Mouse (Mus musculus) monocyte, adult 2 months (primary cell): ENCODE measurements around the gene Gpam.

Experiments used
- DNase-seq, 2 experiments: peaks; one replicate each; pipeline ENCODE4 v3.0.0; 2022; ENCODE audit warnings: low spot score in 2 of 2, low read depth in 1 of 2

Gene Gpam

GRCm38 (mm10) chr19:55143391-55144300, 16.6 kb upstream of the Gpam start:
- no peak for DNase-seq

DNA sequence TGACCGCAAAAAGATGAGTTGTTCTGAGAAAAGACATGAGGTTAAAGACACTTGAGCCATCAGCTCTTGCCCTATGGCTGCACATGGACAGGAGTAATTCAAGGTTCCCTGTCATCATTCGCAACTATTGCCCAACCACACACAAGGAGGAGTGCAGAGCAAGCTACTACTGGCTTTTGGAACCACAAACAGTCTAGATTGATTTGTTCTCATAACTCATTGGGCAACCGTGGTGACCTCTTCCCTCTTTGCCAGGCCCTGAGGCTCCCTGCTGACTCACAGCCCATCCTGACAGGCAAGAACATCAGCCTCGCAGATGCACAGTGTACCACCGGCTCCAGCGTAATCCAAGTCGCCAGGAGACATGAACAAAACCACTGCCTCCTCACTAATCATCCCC, 12.3 kb upstream of the Gpam start:
- peak; percentile 8 to 61 for DNase-seq

DNA sequence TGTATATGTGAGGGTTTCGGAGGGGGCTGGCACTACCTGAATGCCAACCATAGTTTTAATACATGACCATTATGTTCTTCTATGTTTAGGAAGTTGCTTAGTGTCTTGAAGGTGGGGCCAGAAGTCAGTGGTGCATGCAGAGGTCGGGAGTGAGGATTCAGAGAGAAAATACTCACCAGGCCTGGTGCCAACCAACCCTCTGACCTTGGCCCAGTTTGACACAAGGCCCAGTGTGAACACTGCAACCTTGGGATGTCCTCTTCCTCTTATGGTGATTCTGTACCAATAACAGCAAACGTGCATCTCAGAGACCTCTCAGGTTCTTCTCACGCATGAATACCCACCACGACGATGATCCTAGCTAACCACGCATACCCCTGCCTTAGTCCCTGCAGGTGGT, 11.5 kb upstream of the Gpam start:
- no peak for DNase-seq

- DNase-seq = no peak
Observed at GRCm38 (mm10) chr19:55137884-55138283, 10.8 kb upstream of the Gpam start.

GRCm38 (mm10) chr19:55136693-55137427, 9.8 kb upstream of the Gpam start:
- DNase-seq = no peak

DNA sequence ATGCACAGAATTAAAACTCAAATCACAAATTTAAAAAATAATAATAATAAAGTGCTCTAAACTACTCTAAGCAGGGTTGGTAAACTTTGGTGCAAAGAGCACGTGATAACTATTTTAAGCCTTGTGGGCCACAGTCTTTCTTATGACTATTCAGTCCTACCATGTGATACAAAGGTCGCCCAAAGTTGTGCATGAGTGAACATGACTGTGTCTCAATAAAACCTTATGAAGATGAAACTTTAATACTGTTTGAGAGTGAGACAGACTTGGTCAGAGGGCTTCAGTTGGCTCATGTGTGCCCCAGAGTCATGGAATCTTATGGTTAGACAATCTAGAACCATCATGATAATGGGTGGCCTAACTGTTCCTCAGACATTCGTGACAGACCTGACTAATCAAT, 8.9 kb upstream of the Gpam start:
- DNase-seq = no peak

- no peak for DNase-seq
Observed at GRCm38 (mm10) chr19:55134521-55134920, 7.5 kb upstream of the Gpam start.

GRCm38 (mm10) chr19:55132476-55132875, 5.4 kb upstream of the Gpam start:
- DNase-seq = no peak

GRCm38 (mm10) chr19:55131747-55132146, 4.7 kb upstream of the Gpam start:
- no peak for DNase-seq

- no peak for DNase-seq
Observed at GRCm38 (mm10) chr19:55128469-55128868, 1.4 kb upstream of the Gpam start.

DNA sequence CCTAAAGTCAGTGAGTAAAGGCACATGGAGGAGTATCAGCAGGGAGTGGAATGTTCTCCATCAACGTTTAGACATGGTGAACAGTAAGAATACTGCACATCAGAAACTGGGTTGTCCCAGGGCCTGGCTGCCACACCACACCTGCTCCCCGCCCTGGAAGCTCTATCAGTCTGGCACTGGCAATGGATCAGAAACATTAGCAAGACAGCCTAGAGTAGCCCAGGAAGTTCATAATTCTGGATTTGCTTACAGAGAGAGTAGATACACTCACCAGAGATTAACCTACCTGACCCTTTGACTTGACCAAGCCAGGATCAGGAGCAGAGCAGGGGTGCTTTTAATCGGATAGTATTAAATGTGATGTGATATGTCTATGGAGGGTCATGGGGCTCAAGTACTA, 1.6 kb downstream of the Gpam start:
- no peak for DNase-seq

GRCm38 (mm10) chr19:55123001-55123536, 4.0 kb downstream of the Gpam start:
- no peak for DNase-seq

DNA sequence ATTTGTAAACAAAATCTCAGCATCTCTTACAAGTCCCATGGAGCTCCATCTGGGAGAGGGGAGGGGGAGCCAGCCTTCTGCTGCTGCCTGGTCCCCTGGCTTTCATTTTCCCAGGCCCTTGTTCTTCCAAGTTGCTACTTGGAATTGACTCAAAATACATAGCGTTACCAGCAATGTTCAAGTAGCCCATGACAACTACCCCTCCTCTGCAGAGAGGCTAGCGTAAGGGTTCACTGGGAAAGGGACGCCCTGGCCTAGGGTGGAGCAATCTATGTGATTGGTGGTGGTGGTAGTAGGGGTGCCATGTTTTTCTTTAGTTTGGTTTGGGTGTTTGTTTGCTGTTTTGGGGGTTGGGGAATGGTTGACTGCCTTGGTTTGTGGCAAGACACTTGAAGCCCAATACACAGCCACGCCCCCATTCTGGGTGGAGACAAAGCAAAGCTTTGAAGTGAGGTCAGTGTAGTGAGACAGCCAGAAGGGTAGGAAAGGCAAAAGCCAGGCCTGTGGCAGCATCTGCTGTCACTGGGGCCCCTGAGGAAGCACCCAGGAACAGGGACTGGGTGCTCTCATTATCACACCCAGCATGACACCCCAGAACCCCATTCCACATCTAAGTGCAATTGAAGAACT, 4.6 kb downstream of the Gpam start:
- DNase-seq = no peak

DNA sequence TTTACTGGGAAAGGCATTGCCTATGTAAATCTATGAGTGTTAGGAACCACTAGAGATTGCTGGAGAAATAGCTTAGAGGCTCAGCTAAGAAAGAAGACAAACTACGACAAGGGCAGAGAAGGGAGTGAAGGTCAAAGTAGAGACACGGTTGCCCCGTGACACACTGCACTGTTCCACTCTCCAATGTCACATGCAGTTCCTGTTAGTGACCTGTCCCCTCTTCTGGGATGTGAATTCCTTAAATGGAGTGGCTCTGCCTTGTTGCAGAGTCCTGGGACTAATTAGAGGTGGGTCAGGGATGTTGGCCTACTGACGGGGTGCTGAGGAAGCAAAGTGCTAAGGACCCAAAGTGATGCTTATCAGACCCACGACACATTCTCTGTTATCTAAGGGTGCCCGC, 5.2 kb downstream of the Gpam start:
- DNase-seq = no peak

DNA sequence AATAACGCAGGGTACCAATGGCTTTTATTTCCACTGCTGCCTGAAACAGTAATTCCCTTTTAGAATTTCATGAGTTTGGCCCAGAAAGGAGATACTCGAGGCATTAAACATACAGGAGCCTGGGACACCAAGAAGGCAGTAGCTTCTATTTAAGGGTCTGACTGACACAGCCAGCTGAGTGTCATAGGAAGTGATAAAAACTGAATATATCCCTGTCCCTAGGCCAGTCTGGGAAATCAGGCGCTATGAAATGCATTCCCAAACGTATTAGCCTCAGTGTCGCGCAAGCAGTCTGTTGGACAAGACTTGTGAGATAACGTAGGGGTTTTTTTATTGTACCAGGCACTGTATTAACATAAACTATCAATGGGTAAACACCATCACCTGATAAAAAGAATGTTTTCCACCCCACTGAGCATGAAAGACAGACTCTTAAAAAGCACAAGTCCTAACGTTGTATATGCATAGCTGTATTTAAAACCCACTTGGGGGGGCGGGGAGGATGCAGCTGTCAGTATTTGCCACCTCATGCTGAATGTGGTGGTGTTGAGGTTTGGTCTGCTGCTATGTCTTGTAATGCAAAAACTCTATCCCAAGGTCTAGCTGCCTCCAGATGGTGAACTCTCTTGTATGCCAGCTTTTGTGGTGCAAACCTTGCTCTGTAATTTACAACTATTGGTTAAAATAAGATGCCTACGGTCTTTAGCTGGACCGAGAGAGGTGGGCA, 6.4 kb downstream of the Gpam start:
- no peak for DNase-seq

- no peak for DNase-seq
Observed at GRCm38 (mm10) chr19:55119541-55119940, 7.5 kb downstream of the Gpam start.

GRCm38 (mm10) chr19:55117991-55118390, 9.0 kb downstream of the Gpam start:
- no peak for DNase-seq

DNA sequence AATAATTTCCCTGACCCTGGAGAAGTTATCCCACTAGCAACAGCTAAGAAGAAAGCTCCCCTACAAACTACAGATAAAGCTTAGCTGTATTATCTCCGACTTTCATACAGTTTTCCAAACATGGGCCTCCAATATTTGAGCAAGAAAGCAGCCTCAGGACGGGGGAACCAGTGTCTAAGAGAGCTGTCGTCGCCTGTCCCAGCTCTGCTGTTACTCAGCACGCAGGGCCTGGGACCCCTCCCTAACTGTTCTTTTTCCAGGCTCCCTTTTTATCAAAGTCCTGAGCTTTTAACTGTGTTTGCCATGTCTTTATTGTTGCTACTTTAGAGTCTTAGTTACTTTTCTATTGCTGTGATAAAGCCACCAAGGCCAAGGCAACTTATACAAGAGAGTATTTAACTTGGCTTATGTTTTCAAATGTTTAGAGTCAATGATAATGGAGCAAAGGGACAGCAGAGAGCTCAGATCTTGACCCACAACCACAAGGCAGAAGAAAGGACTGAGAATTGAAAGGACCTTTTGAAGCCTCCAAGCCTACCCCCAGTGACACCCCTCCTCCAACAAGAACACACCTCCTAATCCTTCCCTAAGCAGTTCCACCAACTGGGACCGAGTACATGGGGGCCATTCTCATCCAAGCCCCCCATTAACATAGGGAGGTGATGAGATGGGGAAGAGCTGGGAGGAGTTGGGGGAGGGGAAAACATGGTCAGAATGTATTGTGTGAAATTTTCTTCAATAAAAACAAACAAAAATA, 9.8 kb downstream of the Gpam start:
- DNase-seq = no peak

GRCm38 (mm10) chr19:55115532-55115931, 11.5 kb downstream of the Gpam start:
- no peak for DNase-seq

GRCm38 (mm10) chr19:55114825-55115395, 12.1 kb downstream of the Gpam start:
- no peak for DNase-seq
